Mouse (Mus musculus): ENCODE data around the gene St6galnac3. TPM values are rescaled to one million over a fixed set of nuclear protein-coding genes. Genes with fewer than 3 reads are reported as not detected.

The St6galnac3 gene
- total RNA-seq, 2 experiments from 2014 or later: 10.5 to 10.6 TPM

GRCm38 (mm10) chr3:153734741-153735140 is 9.8 kb upstream of the St6galnac3 start:
- no peak for DNase-seq (ENCODE audit: low spot score in 2 of 2)

GRCm38 (mm10) chr3:153733364-153734159 is 8.6 kb upstream of the St6galnac3 start:
- DNase-seq (ENCODE audit: low spot score in 2 of 2): no peak

GRCm38 (mm10) chr3:153732749-153733148 is 7.8 kb upstream of the St6galnac3 start:
- DNase-seq (ENCODE audit: low spot score in 2 of 2): no peak

- no peak for DNase-seq (ENCODE audit: low spot score in 2 of 2)
Observed at GRCm38 (mm10) chr3:153732035-153732434, 7.1 kb upstream of the St6galnac3 start.

- no peak for DNase-seq (ENCODE audit: low spot score in 2 of 2)
Observed at GRCm38 (mm10) chr3:153728577-153728976, 3.6 kb upstream of the St6galnac3 start.

- no peak for DNase-seq (ENCODE audit: low spot score in 2 of 2)
Observed at GRCm38 (mm10) chr3:153723467-153724079, 1.4 kb downstream of the St6galnac3 start.

- DNase-seq (ENCODE audit: low spot score in 2 of 2): no peak
Observed at GRCm38 (mm10) chr3:153721525-153721924, 3.4 kb downstream of the St6galnac3 start.

GRCm38 (mm10) chr3:153720922-153721321 is 4.1 kb downstream of the St6galnac3 start:
- no peak for DNase-seq (ENCODE audit: low spot score in 2 of 2)

GRCm38 (mm10) chr3:153720296-153720695 is 4.7 kb downstream of the St6galnac3 start:
- no peak for DNase-seq (ENCODE audit: low spot score in 2 of 2)

- DNase-seq (ENCODE audit: low spot score in 2 of 2): no peak
Observed at GRCm38 (mm10) chr3:153719256-153719970, 5.6 kb downstream of the St6galnac3 start.

GRCm38 (mm10) chr3:153718724-153719123 is 6.2 kb downstream of the St6galnac3 start:
- no peak for DNase-seq (ENCODE audit: low spot score in 2 of 2)

GRCm38 (mm10) chr3:153717742-153718141 is 7.2 kb downstream of the St6galnac3 start:
- no peak for DNase-seq (ENCODE audit: low spot score in 2 of 2)

GRCm38 (mm10) chr3:153715646-153716045 is 9.3 kb downstream of the St6galnac3 start:
- no peak for DNase-seq (ENCODE audit: low spot score in 2 of 2)

- DNase-seq (ENCODE audit: low spot score in 2 of 2): no peak
Observed at GRCm38 (mm10) chr3:153710545-153710944, 14.4 kb downstream of the St6galnac3 start.

GRCm38 (mm10) chr3:153707687-153708086 is 17.3 kb downstream of the St6galnac3 start:
- no peak for DNase-seq (ENCODE audit: low spot score in 2 of 2)

- DNase-seq (ENCODE audit: low spot score in 2 of 2): no peak
Observed at GRCm38 (mm10) chr3:153706901-153707300, 18.1 kb downstream of the St6galnac3 start.

- DNase-seq (ENCODE audit: low spot score in 2 of 2): no peak
Observed at GRCm38 (mm10) chr3:153701752-153702740, 22.9 kb downstream of the St6galnac3 start.

- no peak for DNase-seq (ENCODE audit: low spot score in 2 of 2)
Observed at GRCm38 (mm10) chr3:153701172-153701571, 23.8 kb downstream of the St6galnac3 start.

GRCm38 (mm10) chr3:153699086-153699485 is 25.9 kb downstream of the St6galnac3 start:
- DNase-seq (ENCODE audit: low spot score in 2 of 2): no peak

- no peak for DNase-seq (ENCODE audit: low spot score in 2 of 2)
Observed at GRCm38 (mm10) chr3:153692978-153693377, 32.0 kb downstream of the St6galnac3 start.

All from gastrocnemius, postnatal 4 days (tissue).